Mouse (Mus musculus): ENCODE measurements around the gene Gstz1. TPM values are rescaled to one million over a fixed set of nuclear protein-coding genes. Genes with fewer than 3 reads are reported as not detected.
"Not testable (repeated sequence)": the region's sequence is repeated elsewhere in the genome, so short reads cannot be mapped to it uniquely, and the experiment has no call there.

Gene Gstz1
- total and polyA plus RNA-seq, 3 experiments = 7.2 to 71.9 (median 51.5) TPM

DNA sequence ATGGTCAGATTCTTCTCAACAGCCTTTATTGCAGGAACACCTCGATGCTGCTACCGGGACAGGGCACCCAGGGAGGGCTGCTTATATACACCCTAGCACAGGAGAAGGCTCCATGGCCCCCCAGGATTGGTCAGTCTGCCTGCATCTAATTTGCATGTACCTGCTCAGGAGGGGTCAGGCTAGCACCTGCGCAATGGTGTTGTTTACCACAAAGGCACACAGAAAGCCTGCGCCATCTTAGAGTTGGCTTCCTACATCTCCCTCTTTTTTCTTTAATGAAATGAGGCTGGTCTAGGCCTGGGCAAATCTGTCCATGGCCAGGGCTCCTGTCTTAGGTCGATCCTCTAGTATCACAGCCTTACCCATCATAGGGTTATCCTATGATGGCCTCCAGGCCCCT, 2.5 kb downstream of the Gstz1 start:
- H3K36me3 ChIP-seq (replicated peaks) = peaks cover 9% of the 10 kb centered on the region
- DNase-seq (ENCODE audit: low spot score) (no peak), ATAC-seq (ENCODE audit: extremely low read depth, insufficient number of reproducible peaks, low FRiP score, poor library complexity, severe bottlenecking) (no peak)
- no peak overlapping the region; the same call in 1 of the 2 replicates for H3K4me3 ChIP-seq (ENCODE audit: low read depth, low read length)
- H3K4me1 ChIP-seq (ENCODE audit: insufficient read depth, low read depth, low read length) = peaks cover 27% of the 10 kb centered on the region
- no peaks in the 10 kb centered on the region for H3K27me3 ChIP-seq (ENCODE audit: insufficient read depth, low read length)
- TF ChIP-seq CTCF (IDR thresholded peaks at IDR 0.05; ENCODE audit: low read depth, low read length) (no peak), GATA2 (IDR thresholded peaks at IDR 0.05; ENCODE audit: borderline replicate concordance, low read depth, low read length) (no peak), TAL1 (conservative IDR thresholded peaks at IDR 0.05; ENCODE audit: low read depth, low read length) (no peak), POLR2AphosphoS5 (IDR thresholded peaks at IDR 0.05; ENCODE audit: insufficient replicate concordance, low read depth, low read length) (no peak), GATA1 (IDR thresholded peaks at IDR 0.05; ENCODE audit: borderline replicate concordance, low read length) (no peak)
- peaks cover 32% of the 10 kb centered on the region for H3K9me3 ChIP-seq (replicated peaks)

DNA sequence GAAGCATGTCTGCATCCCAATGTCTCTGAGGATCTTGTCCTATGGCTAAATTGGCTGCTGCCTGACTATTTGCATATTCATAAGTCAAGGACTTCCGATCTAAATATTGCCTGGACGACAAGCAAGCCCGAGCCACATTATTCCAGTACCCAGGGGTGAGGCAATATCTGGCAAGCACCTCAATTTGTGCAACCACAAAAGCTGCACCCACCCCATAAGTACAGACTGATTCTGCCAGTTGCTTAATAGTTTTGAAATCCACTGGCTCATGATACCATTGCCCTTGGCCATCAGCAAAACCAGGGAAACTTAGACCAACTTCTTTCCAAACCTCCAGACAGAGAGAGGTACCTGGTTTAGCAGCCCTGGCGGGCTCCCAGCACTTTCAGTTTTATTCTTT, 7.5 kb downstream of the Gstz1 start:
- DNase-seq (ENCODE audit: low spot score); H3K27me3 ChIP-seq (ENCODE audit: insufficient read depth, low read length); H3K4me1 ChIP-seq (ENCODE audit: insufficient read depth, low read depth, low read length); H3K4me3 ChIP-seq (ENCODE audit: low read depth, low read length); ATAC-seq (ENCODE audit: extremely low read depth, insufficient number of reproducible peaks, low FRiP score, poor library complexity, severe bottlenecking): not testable (repeated sequence)
- Histone ChIP-seq H3K9me3 (replicated peaks) (peaks cover 41% of the 10 kb centered on the region), H3K36me3 (replicated peaks) (peaks cover 33% of the 10 kb centered on the region)

DNA sequence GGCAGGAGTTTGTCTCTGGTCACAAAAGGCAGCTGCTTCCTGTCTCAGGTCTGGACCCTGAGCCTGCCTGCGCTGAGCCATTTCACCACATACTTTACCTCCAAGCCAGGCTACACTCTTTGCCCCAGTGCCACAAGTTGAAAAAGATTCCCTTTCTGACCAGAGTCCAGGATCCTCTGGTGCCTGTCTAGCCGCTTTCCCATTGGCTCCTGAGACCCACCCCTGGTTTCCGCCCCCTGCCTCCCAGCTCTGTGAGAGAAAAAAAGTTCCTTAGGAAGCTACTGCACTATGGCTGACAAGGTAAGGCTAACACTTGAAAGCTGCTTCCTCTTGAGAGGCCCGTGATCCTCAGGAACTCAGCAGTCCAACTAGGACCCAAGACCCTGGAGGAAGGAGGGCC, 10.4 kb downstream of the Gstz1 start:
- peaks cover 51% of the 10 kb centered on the region for H3K36me3 ChIP-seq (replicated peaks)

DNA sequence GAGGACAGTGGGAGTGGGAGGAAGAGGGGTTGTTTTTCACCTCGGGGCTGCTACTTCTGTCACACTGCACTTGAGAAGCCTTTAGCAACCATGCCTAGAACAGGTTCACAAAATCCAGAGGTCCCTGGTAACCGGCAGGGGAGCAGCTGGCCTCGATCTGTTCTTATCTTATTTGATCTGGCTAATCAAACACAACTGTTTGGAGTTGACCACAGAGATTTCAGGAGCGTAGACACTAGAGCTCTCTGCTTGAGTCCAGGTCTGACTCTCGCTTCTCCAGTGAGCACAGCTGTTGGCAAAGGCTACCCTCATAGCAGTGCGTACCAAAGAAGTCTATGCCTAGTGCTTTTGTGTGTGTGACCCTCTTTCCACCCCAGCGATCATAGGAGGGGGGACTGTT, 11.1 kb downstream of the Gstz1 start:
- Histone ChIP-seq H3K4me3 (ENCODE audit: low read depth, low read length) (no peak overlapping the region), H3K36me3 (replicated peaks) (peaks cover 59% of the 10 kb centered on the region), H3K4me1 (ENCODE audit: insufficient read depth, low read depth, low read length) (peaks cover 35% of the 10 kb centered on the region), H3K27me3 (ENCODE audit: insufficient read depth, low read length) (no peaks in the 10 kb centered on the region), H3K9me3 (replicated peaks) (peaks cover 20% of the 10 kb centered on the region)
- no peak for DNase-seq (ENCODE audit: low spot score)
- TF ChIP-seq POLR2AphosphoS5 (IDR thresholded peaks at IDR 0.05; ENCODE audit: insufficient replicate concordance, low read depth, low read length) (no peak), TAL1 (conservative IDR thresholded peaks at IDR 0.05; ENCODE audit: low read depth, low read length) (no peak), GATA2 (IDR thresholded peaks at IDR 0.05; ENCODE audit: borderline replicate concordance, low read depth, low read length) (no peak), GATA1 (IDR thresholded peaks at IDR 0.05; ENCODE audit: borderline replicate concordance, low read length) (no peak), CTCF (IDR thresholded peaks at IDR 0.05; ENCODE audit: low read depth, low read length) (no peak)
- ATAC-seq (ENCODE audit: extremely low read depth, insufficient number of reproducible peaks, low FRiP score, poor library complexity, severe bottlenecking) = no peak

More for the DNA sequence above, 10.4 kb downstream of the Gstz1 start:
- no peak for TF ChIP-seq GATA2 (IDR thresholded peaks at IDR 0.05; ENCODE audit: borderline replicate concordance, low read depth, low read length)
- TF ChIP-seq TAL1 (conservative IDR thresholded peaks at IDR 0.05; ENCODE audit: low read depth, low read length) = no peak
- TF ChIP-seq GATA1 (IDR thresholded peaks at IDR 0.05; ENCODE audit: borderline replicate concordance, low read length) = no peak
- TF ChIP-seq POLR2AphosphoS5 (IDR thresholded peaks at IDR 0.05; ENCODE audit: insufficient replicate concordance, low read depth, low read length) = no peak
- TF ChIP-seq CTCF (IDR thresholded peaks at IDR 0.05; ENCODE audit: low read depth, low read length) = no peak
- Histone ChIP-seq H3K4me3 (ENCODE audit: low read depth, low read length) (no peak overlapping the region), H3K27me3 (ENCODE audit: insufficient read depth, low read length) (no peaks in the 10 kb centered on the region), H3K4me1 (ENCODE audit: insufficient read depth, low read depth, low read length) (peaks cover 30% of the 10 kb centered on the region), H3K9me3 (replicated peaks) (peaks cover 25% of the 10 kb centered on the region)
- ATAC-seq (ENCODE audit: extremely low read depth, insufficient number of reproducible peaks, low FRiP score, poor library complexity, severe bottlenecking) (no peak), DNase-seq (ENCODE audit: low spot score) (no peak)

DNA sequence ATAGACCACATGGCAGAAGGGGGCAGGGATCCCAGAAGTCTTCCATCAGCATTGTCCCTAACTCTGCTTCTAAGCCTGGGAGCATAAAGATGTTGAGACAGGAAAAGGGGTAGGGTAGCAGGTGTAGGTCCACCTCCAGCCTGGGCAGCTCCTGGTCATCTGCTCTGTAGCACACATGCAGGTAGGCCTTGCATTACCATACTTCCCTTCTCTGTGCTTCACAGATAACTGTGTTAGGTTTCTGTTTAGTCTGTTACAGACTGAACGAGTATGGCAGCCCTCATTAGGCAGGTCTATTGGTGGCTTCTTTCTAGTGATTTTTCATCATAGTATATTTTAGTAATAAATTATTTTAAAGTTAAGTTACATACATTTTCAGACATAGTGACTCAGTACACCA, 13.3 kb downstream of the Gstz1 start:
- TF ChIP-seq TAL1 (conservative IDR thresholded peaks at IDR 0.05; ENCODE audit: low read depth, low read length) (no peak), GATA2 (IDR thresholded peaks at IDR 0.05; ENCODE audit: borderline replicate concordance, low read depth, low read length) (no peak), GATA1 (IDR thresholded peaks at IDR 0.05; ENCODE audit: borderline replicate concordance, low read length) (no peak), CTCF (IDR thresholded peaks at IDR 0.05; ENCODE audit: low read depth, low read length) (no peak), POLR2AphosphoS5 (IDR thresholded peaks at IDR 0.05; ENCODE audit: insufficient replicate concordance, low read depth, low read length) (no peak)
- ATAC-seq (ENCODE audit: extremely low read depth, insufficient number of reproducible peaks, low FRiP score, poor library complexity, severe bottlenecking) = no peak
- no peak for DNase-seq (ENCODE audit: low spot score)
- H3K9me3 ChIP-seq (replicated peaks) = peaks cover 7% of the 10 kb centered on the region
- H3K36me3 ChIP-seq (replicated peaks) = peaks cover 77% of the 10 kb centered on the region
- H3K4me1 ChIP-seq (ENCODE audit: insufficient read depth, low read depth, low read length) = peaks cover 35% of the 10 kb centered on the region
- no peaks in the 10 kb centered on the region for H3K27me3 ChIP-seq (ENCODE audit: insufficient read depth, low read length)
- no peak overlapping the region for H3K4me3 ChIP-seq (ENCODE audit: low read depth, low read length)

DNA sequence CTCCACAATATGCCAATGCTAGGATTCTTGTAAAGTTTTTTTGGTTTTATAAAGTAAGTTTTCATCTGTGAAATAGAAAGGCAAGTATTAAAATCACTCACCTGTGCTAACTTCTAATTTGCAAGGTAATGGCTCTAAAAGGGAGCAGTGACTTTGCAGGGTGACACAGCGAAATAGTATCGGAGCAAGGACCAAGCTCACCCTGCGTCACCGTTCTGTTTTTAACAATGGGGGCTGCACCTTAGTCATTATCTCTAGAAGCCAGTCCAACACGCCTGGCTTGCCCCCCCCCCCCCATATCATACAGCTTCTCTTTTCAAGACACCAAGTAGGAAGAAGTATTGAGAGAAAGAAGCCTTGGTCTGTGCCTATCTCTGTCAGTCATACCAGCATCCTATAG, 13.8 kb downstream of the Gstz1 start:
- peaks cover 2% of the 10 kb centered on the region for H3K9me3 ChIP-seq (replicated peaks)
- no peak overlapping the region for H3K4me3 ChIP-seq (ENCODE audit: low read depth, low read length)
- H3K4me1 ChIP-seq (ENCODE audit: insufficient read depth, low read depth, low read length) = peaks cover 31% of the 10 kb centered on the region
- H3K27me3 ChIP-seq (ENCODE audit: insufficient read depth, low read length) = no peaks in the 10 kb centered on the region
- no peak; the same call in 1 of the 2 replicates for TF ChIP-seq TAL1 (conservative IDR thresholded peaks at IDR 0.05; ENCODE audit: low read depth, low read length)
- no peak for TF ChIP-seq GATA2 (IDR thresholded peaks at IDR 0.05; ENCODE audit: borderline replicate concordance, low read depth, low read length)
- TF ChIP-seq GATA1 (IDR thresholded peaks at IDR 0.05; ENCODE audit: borderline replicate concordance, low read length) = no peak
- no peak for TF ChIP-seq CTCF (IDR thresholded peaks at IDR 0.05; ENCODE audit: low read depth, low read length)
- no peak for TF ChIP-seq POLR2AphosphoS5 (IDR thresholded peaks at IDR 0.05; ENCODE audit: insufficient replicate concordance, low read depth, low read length)
- peaks cover 77% of the 10 kb centered on the region for H3K36me3 ChIP-seq (replicated peaks)
- ATAC-seq (ENCODE audit: extremely low read depth, insufficient number of reproducible peaks, low FRiP score, poor library complexity, severe bottlenecking) (peak; percentile 68), DNase-seq (ENCODE audit: low spot score) (peak; percentile 32)

All from G1E (cell line).